Mouse (Mus musculus) inflammation-experienced regulatory T-cells (primary cell): ENCODE results near the gene Dennd2c. TPM values are rescaled to one million over a fixed set of nuclear protein-coding genes. Genes with fewer than 3 reads are reported as not detected.

Experiments
- polyA plus RNA-seq, 2 experiments: library from polyadenylated mRNA; unstranded; fragments of 100-300 nt; shearing (Covaris generic); gene quantifications; one replicate each; pipeline ENCODE4 v1.2.1; 2017

Gene Dennd2c
- polyA plus RNA-seq, result 1 to 10 TPM; 1.5 to 3.7 TPM

DNA sequence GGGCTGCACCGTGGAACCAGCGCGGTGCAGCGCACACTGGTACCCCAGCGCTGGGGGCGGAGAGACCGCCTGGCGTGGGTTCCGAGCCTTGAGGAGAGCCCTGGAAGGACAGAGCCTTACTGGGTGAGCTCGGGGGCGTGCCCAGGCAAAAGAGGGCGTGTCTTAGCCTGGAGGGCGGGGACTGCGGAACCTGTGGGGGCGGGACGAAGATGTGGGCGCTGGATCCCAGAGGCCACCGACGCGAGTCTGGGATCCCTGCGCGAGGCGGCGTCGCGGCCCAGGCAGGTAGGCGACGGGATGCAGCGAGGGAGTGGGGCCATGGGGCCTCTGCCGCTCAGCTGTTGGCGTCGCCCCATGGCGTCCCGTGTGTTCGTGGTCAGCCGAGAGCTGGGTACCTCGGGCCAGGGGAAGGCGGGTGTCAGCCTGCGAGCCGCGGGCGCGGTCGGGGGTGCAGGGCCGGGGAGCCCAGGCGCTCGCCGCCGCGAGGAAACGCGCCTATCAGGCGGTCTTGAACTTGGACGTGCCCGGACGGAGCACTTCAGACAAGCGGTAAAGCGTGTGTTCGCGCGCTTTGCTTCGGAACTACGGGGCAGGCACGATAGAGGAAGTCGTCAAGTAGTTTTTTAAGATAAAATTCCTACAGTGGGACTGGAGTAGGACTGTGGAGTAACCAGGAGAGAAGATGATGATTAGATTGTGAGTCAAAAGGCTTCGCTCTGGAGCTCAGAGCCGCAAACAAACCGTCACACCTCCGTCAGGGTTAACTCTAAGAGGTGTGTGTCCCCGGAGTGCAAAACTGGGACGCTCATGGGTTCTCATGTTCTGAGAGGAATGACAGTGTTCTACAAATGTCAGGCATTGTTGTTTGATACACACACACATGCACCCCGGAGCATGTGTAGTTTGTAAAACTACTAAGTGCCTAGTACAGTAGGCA lies at the start of gene Dennd2c:
TSS of gene Dennd2c (plus strand) at position 151 of the 937 bp plus-strand sequence.

DNA sequence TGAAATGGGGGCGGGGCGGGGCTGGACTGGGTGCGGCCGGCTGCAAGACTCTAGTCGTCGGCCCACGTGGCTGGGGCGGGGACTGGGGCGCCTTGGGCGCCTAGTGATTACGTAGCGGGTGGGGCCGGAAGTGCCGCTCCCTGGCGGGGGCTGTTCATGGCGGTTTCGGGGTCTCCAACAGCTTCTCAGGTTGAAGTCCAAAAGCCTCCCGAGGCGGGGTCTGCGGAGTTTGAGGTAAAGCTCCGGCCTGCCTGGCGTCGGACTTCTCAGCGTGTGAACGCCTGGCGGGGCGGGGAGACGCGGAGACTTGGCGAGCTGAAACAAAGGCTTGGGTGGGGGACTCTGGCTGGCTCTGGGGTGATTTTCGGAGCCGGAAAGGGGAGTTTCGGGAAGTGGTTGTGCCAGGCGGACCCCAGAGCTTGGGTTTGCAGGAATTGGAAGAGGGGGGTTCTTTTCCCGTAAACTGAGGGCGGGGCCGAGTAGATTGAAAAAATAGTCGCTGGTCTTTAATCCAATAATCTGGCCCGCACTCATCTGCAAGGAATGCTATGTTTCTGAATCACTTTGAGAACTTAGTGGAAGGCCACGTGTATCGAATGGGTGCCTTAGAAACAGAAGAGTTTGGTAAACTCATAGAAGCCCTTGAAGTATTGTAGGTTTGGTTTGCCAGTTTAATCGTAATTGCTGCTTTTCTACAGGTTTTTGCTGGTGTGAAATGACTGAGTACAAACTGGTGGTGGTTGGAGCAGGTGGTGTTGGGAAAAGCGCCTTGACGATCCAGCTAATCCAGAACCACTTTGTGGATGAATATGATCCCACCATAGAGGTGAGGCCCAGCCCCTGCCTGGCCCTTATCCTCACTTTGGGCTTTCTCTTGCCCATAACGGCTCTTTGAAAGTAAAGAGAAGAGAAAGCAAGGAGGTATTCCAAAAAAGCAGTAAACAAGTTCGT lies 43.9 kb upstream of the Dennd2c start, which contains the start of gene Nras:
TSS of gene Nras (plus strand) at position 79 of the 951 bp plus-strand sequence.

DNA sequence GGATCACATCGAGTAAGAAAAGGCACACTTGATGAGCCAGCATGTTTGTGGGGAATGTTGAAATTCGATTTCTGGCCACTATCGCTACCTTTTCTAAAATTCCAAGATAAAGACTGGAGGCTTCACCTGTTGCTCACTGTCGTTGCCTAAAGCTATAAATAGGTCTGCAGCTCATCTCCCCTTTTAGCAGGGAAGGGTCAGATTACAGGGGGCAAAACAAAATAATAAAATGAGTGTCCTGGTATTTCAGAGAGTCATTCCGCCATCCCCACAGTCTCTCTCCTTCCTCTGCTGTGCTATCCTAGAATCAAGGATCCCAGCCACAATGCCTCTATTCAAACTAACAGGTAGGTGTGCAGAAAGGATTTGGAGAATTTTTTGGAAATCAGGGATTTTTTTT lies 28.6 kb upstream of the Dennd2c start, which contains the start of gene Ampd1:
TSS of gene Ampd1 (plus strand) at position 244 of the 400 bp plus-strand sequence.

DNA sequence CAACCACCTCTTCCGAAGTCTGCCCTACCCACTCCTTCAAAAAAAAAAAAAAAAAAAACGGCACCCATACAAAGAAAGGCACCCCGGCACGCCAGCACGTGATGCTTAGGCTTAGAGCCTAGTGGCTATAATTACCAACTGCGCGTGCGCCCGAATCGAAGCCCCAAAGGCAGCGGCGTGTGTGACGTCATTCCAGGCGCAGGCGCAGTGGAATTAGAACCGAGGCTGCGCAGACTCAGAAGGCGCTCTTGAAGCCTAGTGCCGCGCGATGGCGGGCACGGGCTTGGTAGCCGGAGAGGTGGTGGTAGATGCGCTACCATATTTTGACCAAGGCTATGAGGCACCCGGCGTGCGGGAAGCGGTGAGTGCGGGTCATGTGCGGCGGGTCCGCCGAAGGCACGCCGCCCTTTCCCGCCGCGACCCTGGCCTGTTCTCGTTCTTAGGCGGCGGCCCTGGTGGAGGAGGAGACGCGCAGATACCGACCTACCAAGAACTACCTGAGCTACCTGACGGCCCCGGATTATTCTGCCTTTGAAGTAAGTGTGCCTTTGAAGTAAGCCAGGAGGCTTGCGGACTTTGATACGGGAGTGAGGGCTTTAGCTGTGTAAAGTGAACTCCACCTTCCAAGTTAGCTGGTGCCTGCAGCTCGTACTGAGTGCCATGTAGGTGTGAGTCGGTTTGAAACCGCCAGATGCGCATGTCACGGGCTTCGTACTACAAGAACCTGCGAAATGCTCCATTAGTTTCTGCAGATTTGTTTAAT lies 69.3 kb downstream of the Dennd2c start, which contains the start of gene Bcas2:
TSS of gene Bcas2 (plus strand) at position 151 of the 763 bp plus-strand sequence.

Other genes with a start within 250 kb of the Dennd2c start
- gene Sycp1, start 166.5 kb upstream of the Dennd2c start, polyA plus RNA-seq, result not detected
- gene Nr1h5, start 138.5 kb upstream of the Dennd2c start, polyA plus RNA-seq, result under 1 TPM in 1 of 2 experiments, not detected in 1; 0.83 TPM
- 100 to 1,000 TPM in 1 of 2 experiments, 10 to 100 TPM in 1; 79.0 to 110 TPM for gene Sike1, start 106.9 kb upstream of the Dennd2c start, polyA plus RNA-seq
- 100 to 1,000 TPM; 248 to 306 TPM for gene Csde1, start 82.2 kb upstream of the Dennd2c start, polyA plus RNA-seq
- gene Nras, start 44.3 kb upstream of the Dennd2c start, polyA plus RNA-seq, result 10 to 100 TPM; 47.9 to 49.9 TPM
- gene Ampd1, start 28.6 kb upstream of the Dennd2c start, polyA plus RNA-seq, result 1 to 10 TPM; 1.2 to 4.8 TPM
- gene Bcas2, start 69.1 kb downstream of the Dennd2c start, polyA plus RNA-seq, result 100 to 1,000 TPM; 148 to 160 TPM
- 10 to 100 TPM; 25.4 to 28.3 TPM for gene Trim33, start 176.7 kb downstream of the Dennd2c start, polyA plus RNA-seq